Mouse (Mus musculus): Measurements from ENCODE around the gene Plekha6.

The Plekha6 gene

GRCm38 (mm10) chr1:133247189-133247588 is 83.2 kb downstream of the Plekha6 start:
- no peak for DNase-seq

GRCm38 (mm10) chr1:133250761-133251160 is 86.8 kb downstream of the Plekha6 start:
- no peak for DNase-seq

GRCm38 (mm10) chr1:133251625-133252034 is 87.6 kb downstream of the Plekha6 start:
- peak; percentile 72 to 83 for DNase-seq

- DNase-seq = no peak
Observed at GRCm38 (mm10) chr1:133252251-133252650, 88.2 kb downstream of the Plekha6 start.

GRCm38 (mm10) chr1:133252801-133253531 is 89.0 kb downstream of the Plekha6 start:
- DNase-seq = no peak

GRCm38 (mm10) chr1:133253532-133253866 is 89.5 kb downstream of the Plekha6 start:
- peak; percentile 39 to 56 for DNase-seq

GRCm38 (mm10) chr1:133254226-133254625 is 90.2 kb downstream of the Plekha6 start:
- no peak for DNase-seq

GRCm38 (mm10) chr1:133254856-133255764 is 91.1 kb downstream of the Plekha6 start:
- DNase-seq = no peak

- peak in 1 of 2 experiments; percentile 47 for DNase-seq
Observed at GRCm38 (mm10) chr1:133255776-133256175, 91.8 kb downstream of the Plekha6 start.

- DNase-seq = no peak
Observed at GRCm38 (mm10) chr1:133256347-133256746, 92.3 kb downstream of the Plekha6 start.

- DNase-seq = no peak
Observed at GRCm38 (mm10) chr1:133258694-133259093, 94.7 kb downstream of the Plekha6 start.

GRCm38 (mm10) chr1:133262628-133263027 is 98.6 kb downstream of the Plekha6 start:
- no peak for DNase-seq

- no peak for DNase-seq
Observed at GRCm38 (mm10) chr1:133263134-133263533, 99.1 kb downstream of the Plekha6 start.

- DNase-seq = no peak
Observed at GRCm38 (mm10) chr1:133264367-133264766, 100.4 kb downstream of the Plekha6 start.

- DNase-seq = peak; percentile 61 to 72
Observed at GRCm38 (mm10) chr1:133265114-133265766, 101.2 kb downstream of the Plekha6 start.

- no peak for DNase-seq
Observed at GRCm38 (mm10) chr1:133267094-133267493, 103.1 kb downstream of the Plekha6 start.

GRCm38 (mm10) chr1:133267813-133268492 is 103.9 kb downstream of the Plekha6 start:
- no peak for DNase-seq

- no peak for DNase-seq
Observed at GRCm38 (mm10) chr1:133268503-133268902, 104.5 kb downstream of the Plekha6 start.

GRCm38 (mm10) chr1:133270336-133270735 is 106.3 kb downstream of the Plekha6 start:
- DNase-seq = no peak

GRCm38 (mm10) chr1:133274163-133274562 is 110.2 kb downstream of the Plekha6 start:
- no peak for DNase-seq

- no peak for DNase-seq
Observed at GRCm38 (mm10) chr1:133276983-133277382, 113.0 kb downstream of the Plekha6 start.

GRCm38 (mm10) chr1:133278539-133278938 is 114.5 kb downstream of the Plekha6 start:
- DNase-seq = no peak

Data from kidney, postnatal 4 days (tissue).